Mouse (Mus musculus): ENCODE measurements around the gene Timm50.

Timm50 gene

DNA sequence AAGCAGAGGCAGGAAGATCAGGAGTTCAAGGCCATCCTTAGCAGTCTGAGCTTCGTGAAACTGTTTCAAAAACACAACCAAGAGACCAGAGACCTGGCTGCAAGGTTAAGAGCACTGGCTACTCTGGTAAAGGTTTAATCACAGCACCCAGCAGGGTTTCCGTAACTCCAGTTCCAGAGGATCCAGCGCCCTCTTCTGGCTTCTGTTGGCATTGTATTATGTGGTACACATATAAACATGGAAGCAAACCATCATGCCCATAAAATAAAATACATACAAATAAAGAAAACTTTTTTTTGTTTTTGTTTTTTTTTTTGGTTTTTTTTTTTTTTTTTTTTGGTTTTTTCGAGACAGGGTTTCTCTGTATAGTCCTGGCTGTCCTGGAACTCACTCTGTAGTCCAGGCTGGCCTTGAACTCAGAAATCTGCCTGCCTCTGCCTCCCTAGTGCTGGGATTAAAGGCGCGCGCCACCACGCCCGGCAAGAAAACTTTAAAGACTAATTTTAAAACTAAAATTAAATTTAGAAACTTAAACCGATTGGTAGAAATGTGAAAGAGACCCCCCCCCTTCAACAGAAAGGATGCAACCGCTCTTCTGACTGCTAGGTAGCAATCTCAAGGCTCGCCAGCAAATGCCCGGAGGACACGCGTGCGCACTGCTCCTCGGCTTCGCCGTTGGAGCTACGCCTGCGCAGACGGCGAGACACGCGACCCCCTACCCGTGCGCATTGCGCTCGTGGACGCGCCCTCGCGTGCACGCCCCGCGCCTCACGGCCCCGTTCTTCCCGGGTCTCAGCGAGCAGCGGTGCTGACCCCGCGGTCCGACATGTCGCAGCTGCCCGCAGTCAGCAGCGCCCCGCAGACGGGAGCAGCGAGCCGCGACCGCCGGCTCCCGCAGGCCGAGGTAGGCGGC is 44.5 kb downstream of the Timm50 start, which contains the start of gene Eid2:
Gene Eid2 (plus strand): TSS at position 753 of the 913 bp plus-strand sequence.
- peak; percentile 91 for DNase-seq

DNA sequence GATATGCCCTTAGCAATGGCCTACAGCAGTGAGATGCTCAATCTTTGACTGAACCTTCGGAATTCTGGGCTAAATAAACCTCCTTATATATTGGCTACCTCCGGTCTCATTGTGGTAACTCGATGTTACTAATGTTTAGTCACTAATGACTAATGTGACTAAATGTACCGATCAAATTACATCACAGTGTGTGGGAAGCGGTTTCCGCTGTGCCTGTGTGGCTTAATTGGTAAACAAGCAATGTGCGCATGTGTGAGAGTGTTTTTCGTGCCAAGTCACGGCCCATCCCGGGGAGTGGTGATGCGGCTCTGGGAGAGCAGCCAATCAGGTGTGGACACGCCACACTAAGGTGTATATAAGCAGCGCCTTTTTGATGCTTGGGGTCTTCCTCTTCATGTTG is 46.5 kb downstream of the Timm50 start:
- DNase-seq: no peak

DNA sequence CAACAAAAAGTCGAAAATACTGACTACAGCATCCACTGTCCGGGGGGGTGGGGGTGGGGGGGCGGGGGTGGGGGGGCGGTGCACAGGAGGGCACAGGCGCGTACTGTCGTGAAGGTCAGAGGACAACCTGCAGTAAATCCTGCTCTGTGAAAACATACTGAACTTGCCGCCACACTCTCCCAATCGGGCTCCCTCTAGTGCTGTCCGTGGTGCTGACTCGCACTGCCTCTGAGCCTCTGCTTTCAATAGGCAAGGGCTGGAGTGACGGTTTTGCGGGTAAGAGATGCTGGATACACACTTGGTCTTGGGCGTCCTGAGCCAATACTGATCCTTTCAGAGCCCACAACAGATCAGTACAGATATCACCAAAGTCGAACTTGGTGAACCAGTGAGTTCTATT is 48.1 kb downstream of the Timm50 start:
- no peak for DNase-seq

DNA sequence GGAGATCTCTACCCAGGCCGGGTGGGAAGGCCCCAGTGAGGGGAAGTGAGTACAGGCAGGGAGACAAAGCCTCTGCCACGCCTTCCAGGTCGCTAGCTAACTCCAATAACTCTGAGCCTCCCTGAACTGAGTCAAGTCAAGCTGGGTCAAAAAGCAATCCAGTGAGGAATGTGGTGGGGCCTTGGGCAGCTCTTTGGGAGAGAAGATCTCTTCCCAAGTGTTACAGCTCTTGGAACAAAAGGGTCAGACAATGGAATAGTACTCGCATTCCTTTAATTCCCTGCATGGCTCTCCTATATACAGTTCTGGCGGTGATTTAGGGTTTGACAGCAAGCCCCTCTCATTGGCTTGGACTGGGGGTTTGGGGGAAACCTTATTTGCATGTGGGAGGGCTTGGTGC is 49.0 kb downstream of the Timm50 start:
- no peak for DNase-seq
